Mouse (Mus musculus) CH12.LX (cell line): ENCODE measurements around the gene Vil1.

Experiments
- CHD1 ChIP-seq: IDR thresholded peaks from 2 replicates; pipeline ENCODE4 v1.6.1; 2012; ENCODE audit warnings: low read depth, low read length, improper control_type of control experiment, inconsistent platforms
- CTCF ChIP-seq, 2 experiments: IDR thresholded peaks in 1 of 2; conservative IDR thresholded peaks in 1 of 2; 2 replicates each; pipeline ENCODE4 v1.5.1; 2011 to 2012; ENCODE audit warnings: low read depth in 2 of 2, low read length in 2 of 2, improper control_type of control experiment in 1 of 2, inconsistent platforms in 1 of 2, mild to moderate bottlenecking in 1 of 2, moderate library complexity in 1 of 2
- ELF1 ChIP-seq: IDR thresholded peaks from 2 replicates; pipeline ENCODE4 v1.6.1; 2014; ENCODE audit warnings: low read depth, mild to moderate bottlenecking, inconsistent platforms, low read length, improper control_type of control experiment
- HCFC1 ChIP-seq: IDR thresholded peaks from 2 replicates; pipeline ENCODE4 v1.6.1; 2012; ENCODE audit warnings: low read depth, mild to moderate bottlenecking, inconsistent platforms, low read length, improper control_type of control experiment
- RAD21 ChIP-seq: IDR thresholded peaks from 2 replicates; pipeline ENCODE4 v1.6.1; 2011; ENCODE audit warnings: low read depth, mild to moderate bottlenecking, low read length, improper control_type of control experiment, moderate library complexity

DNA sequence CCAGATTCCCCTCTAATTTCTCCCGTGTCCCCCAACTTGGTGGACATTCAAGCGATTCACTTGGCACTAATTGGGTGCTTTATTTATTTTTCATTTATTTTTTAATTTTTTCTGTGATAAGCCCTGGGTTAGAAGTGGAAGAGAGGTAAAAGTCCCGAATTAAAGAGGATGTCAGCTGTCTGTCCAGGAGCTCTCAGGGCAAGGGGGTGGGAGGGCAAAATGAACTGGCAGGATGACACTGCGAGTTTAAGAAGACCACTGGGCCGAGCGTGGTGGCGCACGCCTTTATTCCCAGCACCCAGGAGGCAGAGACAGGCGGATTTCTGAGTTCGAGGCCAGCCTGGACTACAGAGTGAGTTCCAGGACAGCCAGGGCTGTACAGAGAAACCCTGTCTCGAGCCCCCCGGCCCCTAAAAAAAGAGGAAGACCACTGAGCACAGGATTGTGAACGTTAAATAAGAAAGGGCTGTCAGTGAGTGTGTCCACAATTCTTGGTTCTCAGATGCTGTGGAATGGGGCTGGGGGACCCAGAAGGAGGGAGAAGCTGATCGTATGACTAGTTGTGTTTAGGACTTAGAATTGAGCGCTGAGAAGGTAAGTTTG, 21.7 kb upstream of the Vil1 start:
- TF ChIP-seq HCFC1 (no peak), RAD21 (no peak), ELF1 (no peak), CTCF (conservative IDR thresholded peaks at IDR 0.05 in 1 of 2, IDR thresholded peaks at IDR 0.05 in 1 of 2; ENCODE audit: low read depth in 2 of 2, low read length in 2 of 2) (no peak), CHD1 (no peak)
